In the genomic region with DNA sequence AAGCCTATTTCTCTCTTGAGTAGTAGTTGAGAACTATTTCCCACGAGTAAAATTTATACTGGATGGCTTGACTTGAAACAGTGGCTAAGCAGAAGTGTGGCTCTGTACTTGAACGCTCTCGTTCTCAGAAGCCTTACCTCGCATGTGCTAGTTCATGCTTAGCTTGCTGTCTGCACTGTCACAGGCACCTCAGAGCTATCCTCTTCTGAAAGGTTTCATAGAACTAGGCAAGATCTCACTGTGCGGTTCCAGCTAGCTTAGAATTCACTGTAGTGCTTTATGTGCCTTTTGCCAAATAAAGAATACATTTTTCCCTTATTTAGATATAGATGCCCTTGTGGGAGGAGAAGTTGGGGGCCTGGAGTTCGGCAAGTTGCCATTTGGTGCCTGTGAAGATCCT, we compare ENCODE assay signal across 24 mouse cellular contexts. TPM values are rescaled to one million over a fixed set of nuclear protein-coding genes. Genes with fewer than 3 reads are reported as not detected.
A peak's percentile ranks its signal among the peaks of the same experiment; 100 is the strongest.
DNase-seq lines count a peak whose midpoint lies in the region; ATAC-seq lines count a peak whose summit lies in the region.
"Had no signal": no experiment of that assay in that cellular context is flagged by ENCODE, and none has a peak within 500 bp of the region (broad histone marks: within the 10 kb centered on the region; RNA-seq: fewer than 3 reads in every experiment).

No protein-coding gene starts in this region.

- no peaks in the 10 kb centered on the region for H3K27me3 ChIP-seq in lung, embryonic 15.5 days
- no peaks in the 10 kb centered on the region for H3K27me3 ChIP-seq in intestine, embryonic 16.5 days (replicated peaks; ENCODE audit: control insufficient read depth, insufficient read depth, low read length)
- H3K27me3 ChIP-seq in stomach, embryonic 15.5 days (replicated peaks): no peaks in the 10 kb centered on the region
- H3K27me3 ChIP-seq in hindbrain, embryonic 11.5 days (ENCODE audit: control insufficient read depth, insufficient read depth, low read length): no peaks in the 10 kb centered on the region
- H3K27me3 ChIP-seq: embryonic facial prominence, embryonic 12.5 days; embryonic facial prominence, embryonic 15.5 days; forebrain, embryonic 15.5 days; heart, embryonic 12.5 days; heart, embryonic 15.5 days had no signal

- H3K4me2 ChIP-seq in lung, embryonic 15.5 days: no peak overlapping the region
- no peak overlapping the region for H3K4me2 ChIP-seq in intestine, embryonic 16.5 days (ENCODE audit: low read depth, low read length)
- no peak overlapping the region for H3K4me2 ChIP-seq in stomach, embryonic 15.5 days
- no peak overlapping the region for H3K4me2 ChIP-seq in hindbrain, embryonic 11.5 days (replicated peaks; ENCODE audit: low read depth, low read length)
- H3K4me2 ChIP-seq: embryonic facial prominence, embryonic 12.5 days; embryonic facial prominence, embryonic 15.5 days; forebrain, embryonic 15.5 days; heart, embryonic 12.5 days; heart, embryonic 15.5 days; hindbrain, embryonic 14.5 days had no signal

- H3K4me3 ChIP-seq in lung, embryonic 15.5 days: no peak overlapping the region
- no peak overlapping the region for H3K4me3 ChIP-seq in intestine, embryonic 16.5 days (ENCODE audit: low read length)
- H3K4me3 ChIP-seq in stomach, embryonic 15.5 days (replicated peaks): no peak overlapping the region
- no peak overlapping the region for H3K4me3 ChIP-seq in hindbrain, embryonic 11.5 days (ENCODE audit: low read depth, low read length)
- H3K4me3 ChIP-seq: embryonic facial prominence, embryonic 12.5 days; embryonic facial prominence, embryonic 15.5 days; forebrain, embryonic 15.5 days; heart, embryonic 12.5 days; heart, embryonic 15.5 days; hindbrain, embryonic 10.5 days had no signal

- peaks cover 21% of the 10 kb centered on the region for H3K36me3 ChIP-seq in lung, embryonic 15.5 days
- H3K36me3 ChIP-seq in intestine, embryonic 16.5 days (ENCODE audit: control insufficient read depth, insufficient read depth, low read length): peaks cover 8% of the 10 kb centered on the region; the same call in 1 of the 2 replicates
- no peaks in the 10 kb centered on the region for H3K36me3 ChIP-seq in stomach, embryonic 15.5 days
- H3K36me3 ChIP-seq in hindbrain, embryonic 11.5 days (ENCODE audit: control insufficient read depth, insufficient read depth, low read length): no peaks in the 10 kb centered on the region
- H3K36me3 ChIP-seq: forebrain, embryonic 15.5 days had no signal

- DNase-seq in lung, postnatal 36 days: no peak
- no peak for DNase-seq in adipocyte (ENCODE audit: low spot score)
- DNase-seq in hindbrain, embryonic 11.5 days (ENCODE audit: low spot score): no peak
- DNase-seq: adrenal gland, adult 8-10 months; adrenal gland, postnatal 25 days; cerebellum, adult 2 months; cerebellum, adult 9-11 months; cerebellum, postnatal 25 days; gastrocnemius, postnatal 25 days; heart, adult 18-20 months; heart, postnatal 10 days; heart, postnatal 36 days had no signal

- WGBS in lung, embryonic 15.5 days: 55% methylated on average over 6 of the region's 6 CpGs
- WGBS in intestine, embryonic 16.5 days: 78% methylated on average over 6 of the region's 6 CpGs
- 72% methylated on average over 6 of the region's 6 CpGs for WGBS in stomach, embryonic 15.5 days
- WGBS in hindbrain, embryonic 11.5 days: 88% methylated on average over 6 of the region's 6 CpGs

- peak overlapping the region; percentile 64; the same call in 1 of the 2 replicates for H3K27ac ChIP-seq in lung, embryonic 15.5 days
- H3K27ac ChIP-seq in intestine, embryonic 16.5 days (ENCODE audit: low read length): peak overlapping the region; percentile 16; the same call in 1 of the 2 replicates
- peak overlapping the region; percentile 48 for H3K27ac ChIP-seq in stomach, embryonic 15.5 days
- H3K27ac ChIP-seq in hindbrain, embryonic 11.5 days (ENCODE audit: low read depth, low read length): no peak overlapping the region
- H3K27ac ChIP-seq: embryonic facial prominence, embryonic 12.5 days; embryonic facial prominence, embryonic 15.5 days; forebrain, embryonic 15.5 days; heart, embryonic 15.5 days; hindbrain, embryonic 10.5 days; hindbrain, embryonic 14.5 days; hindbrain, postnatal 0 days had no signal

- no peaks in the 10 kb centered on the region for H3K9me3 ChIP-seq in lung, embryonic 15.5 days
- H3K9me3 ChIP-seq in intestine, embryonic 16.5 days (ENCODE audit: control insufficient read depth, low read length): no peaks in the 10 kb centered on the region
- H3K9me3 ChIP-seq in stomach, embryonic 15.5 days: no peaks in the 10 kb centered on the region
- H3K9me3 ChIP-seq in hindbrain, embryonic 11.5 days (ENCODE audit: control insufficient read depth, low read length): no peaks in the 10 kb centered on the region
- H3K9me3 ChIP-seq: embryonic facial prominence, embryonic 12.5 days; embryonic facial prominence, embryonic 15.5 days; forebrain, embryonic 15.5 days; heart, embryonic 12.5 days; heart, embryonic 15.5 days; hindbrain, embryonic 10.5 days had no signal

- ATAC-seq in lung, embryonic 15.5 days (ENCODE audit: borderline replicate concordance, extremely low read depth, low FRiP score, low TSS enrichment): peak; percentile 52; the same call in 1 of the 2 replicates
- ATAC-seq in intestine, embryonic 16.5 days: no peak
- ATAC-seq in stomach, embryonic 15.5 days (ENCODE audit: insufficient read depth, low FRiP score, low read depth): no peak
- no peak for ATAC-seq in hindbrain, embryonic 11.5 days (ENCODE audit: low FRiP score)
- ATAC-seq: CD4-positive, CD25-positive, alpha-beta regulatory T cell, adult 4 months; forebrain, embryonic 15.5 days; hindbrain, postnatal 0 days had no signal

- H3K9ac ChIP-seq in lung, embryonic 15.5 days: no peak overlapping the region
- H3K9ac ChIP-seq in intestine, embryonic 16.5 days (ENCODE audit: low read depth, low read length): no peak overlapping the region
- H3K9ac ChIP-seq in stomach, embryonic 15.5 days: no peak overlapping the region
- no peak overlapping the region for H3K9ac ChIP-seq in hindbrain, embryonic 11.5 days (ENCODE audit: low read depth, low read length)
- H3K9ac ChIP-seq: embryonic facial prominence, embryonic 12.5 days; embryonic facial prominence, embryonic 15.5 days; forebrain, embryonic 15.5 days; heart, embryonic 12.5 days; heart, embryonic 15.5 days; hindbrain, embryonic 14.5 days had no signal

- peaks cover 12% of the 10 kb centered on the region for H3K4me1 ChIP-seq in lung, embryonic 15.5 days
- H3K4me1 ChIP-seq in intestine, embryonic 16.5 days (ENCODE audit: control insufficient read depth, insufficient read depth, low read length): no peaks in the 10 kb centered on the region
- no peaks in the 10 kb centered on the region for H3K4me1 ChIP-seq in stomach, embryonic 15.5 days
- no peaks in the 10 kb centered on the region for H3K4me1 ChIP-seq in hindbrain, embryonic 11.5 days (replicated peaks; ENCODE audit: control insufficient read depth, insufficient read depth, low read length)
- H3K4me1 ChIP-seq: embryonic facial prominence, embryonic 12.5 days; embryonic facial prominence, embryonic 15.5 days; forebrain, embryonic 15.5 days; heart, embryonic 12.5 days; heart, embryonic 15.5 days; hindbrain, embryonic 10.5 days had no signal

RNA-seq across cellular contexts. Expression of gene Rab3gap1, which starts 46.7 kb away (rescaled TPM):
- 22.7 and 24.9 TPM in 2 replicates for polyA plus RNA-seq in lung, embryonic 15.5 days (2015; fragmentation: Nextera tagmentation; extraction: Ambion mirVana)
- polyA plus RNA-seq in intestine, embryonic 16.5 days (2015; fragmentation: Nextera tagmentation; extraction: Ambion mirVana): 19.9 and 20.3 TPM in 2 replicates
- 21.7 and 22.2 TPM in 2 replicates for polyA plus RNA-seq in stomach, embryonic 15.5 days (2015; fragmentation: Nextera tagmentation; extraction: Ambion mirVana)
- polyA plus RNA-seq in hindbrain, embryonic 11.5 days (2014; fragmentation: Nextera tagmentation; extraction: Ambion mirVana): 15.2 and 15.3 TPM in 2 replicates
